Mouse (Mus musculus) intestine, postnatal 0 days (tissue): ENCODE measurements at regions not wholly inside any gene's neighbourhood (a gene's known extent, or its start where the extent isn't known, plus 50 kb on each side); places are given as distances from the start of the nearest gene placed in this dataset.

Source experiments
- ATAC-seq: fragments of 200-750 bp; cut with Nextera tagmentation; 2 replicates; pipeline ENCODE4 v1.8.0; 2017; ENCODE audit warnings: mild to moderate bottlenecking, moderate TSS enrichment, moderate library complexity
- H3K27ac ChIP-seq: fragments of 300-500 bp; sonication (generic); 2 replicates; pipeline ENCODE4 v1.5.1; 2014; ENCODE audit warnings: mild to moderate bottlenecking, low read depth, low read length, moderate library complexity
- H3K27me3 ChIP-seq: fragments of 300-500 bp; sonication (generic); replicated peaks from 2 replicates; pipeline ENCODE4 v1.6.1; 2014; ENCODE audit warnings: low read length, mixed read lengths; ENCODE audit not compliant: control insufficient read depth, insufficient read depth
- H3K36me3 ChIP-seq: fragments of 300-500 bp; sonication (generic); 2 replicates; pipeline ENCODE4 v1.6.1; 2014; ENCODE audit warnings: mild to moderate bottlenecking, moderate library complexity; ENCODE audit not compliant: control insufficient read depth, insufficient read depth
- H3K4me1 ChIP-seq: fragments of 300-500 bp; sonication (generic); replicated peaks from 2 replicates; pipeline ENCODE4 v1.6.1; 2014; ENCODE audit warnings: antibody characterized with exemption, low read length, mixed read lengths; ENCODE audit not compliant: control insufficient read depth, insufficient read depth
- H3K4me2 ChIP-seq: fragments of 300-500 bp; sonication (generic); replicated peaks from 2 replicates; pipeline ENCODE4 v1.6.1; 2014; ENCODE audit warnings: low read depth, mild to moderate bottlenecking, moderate library complexity
- H3K4me3 ChIP-seq: fragments of 300-500 bp; sonication (generic); 2 replicates; pipeline ENCODE4 v1.5.1; 2014; ENCODE audit warnings: low read depth, low read length
- H3K9ac ChIP-seq: fragments of 300-500 bp; sonication (generic); 2 replicates; pipeline ENCODE4 v1.6.1; 2014; ENCODE audit warnings: mild to moderate bottlenecking, low read depth, low read length
- H3K9me3 ChIP-seq: fragments of 300-500 bp; sonication (generic); 2 replicates; pipeline ENCODE4 v1.6.1; 2016; ENCODE audit warnings: mixed run types; ENCODE audit not compliant: control insufficient read depth
- CTCF ChIP-seq: sonication (generic); IDR thresholded peaks from 2 replicates; pipeline ENCODE4 v1.5.1; 2016; ENCODE audit warnings: low read depth, mild to moderate bottlenecking, control low read depth, antibody characterized with exemption, moderate library complexity
- WGBS: fragments of 180-500 bp; shearing (Covaris S2); extraction: QIAGEN DNeasy Blood & Tissue Kit; methylation state at CpG from one replicate; pipeline ENCODE4 v1.1.7; 2014; 5-methylcytosine and 5-hydroxymethylcytosine counted together

GRCm38 (mm10) chr6:78599751-78600150 is 131.1 kb upstream of the Reg3g start:
- H3K4me2 ChIP-seq: no peak overlapping the region

GRCm38 (mm10) chr6:78570000-78570597 is 101.4 kb upstream of the Reg3g start:
- no peak overlapping the region for H3K4me3 ChIP-seq
- no peaks in the 10 kb centered on the region for H3K4me1 ChIP-seq
- H3K4me2 ChIP-seq: no peak overlapping the region
- H3K27me3 ChIP-seq: no peaks in the 10 kb centered on the region
- H3K9ac ChIP-seq: no peak overlapping the region
- TF ChIP-seq CTCF: no peak
- 86% methylated on average over 4 of the region's 4 CpGs for WGBS
- no peak overlapping the region for H3K27ac ChIP-seq
- ATAC-seq: no peak
- H3K9me3 ChIP-seq: no peaks in the 10 kb centered on the region
- H3K36me3 ChIP-seq: no peaks in the 10 kb centered on the region

More at GRCm38 (mm10) chr6:78599751-78600150, 131.1 kb upstream of the Reg3g start:
- 89% methylated on average over 4 of the region's 4 CpGs for WGBS
- no peaks in the 10 kb centered on the region for H3K4me1 ChIP-seq
- ATAC-seq: no peak
- no peak for TF ChIP-seq CTCF
- H3K4me3 ChIP-seq: no peak overlapping the region
- H3K27me3 ChIP-seq: no peaks in the 10 kb centered on the region
- H3K9ac ChIP-seq: no peak overlapping the region
- no peaks in the 10 kb centered on the region for H3K36me3 ChIP-seq
- H3K9me3 ChIP-seq: no peaks in the 10 kb centered on the region
- H3K27ac ChIP-seq: no peak overlapping the region

- no peaks in the 10 kb centered on the region for H3K27me3 ChIP-seq
- no peak overlapping the region for H3K27ac ChIP-seq
- H3K4me2 ChIP-seq: no peak overlapping the region
- TF ChIP-seq CTCF: no peak
- H3K9ac ChIP-seq: no peak overlapping the region
- no peak for ATAC-seq
- no peak overlapping the region for H3K4me3 ChIP-seq
- no peaks in the 10 kb centered on the region for H3K36me3 ChIP-seq
- no peaks in the 10 kb centered on the region for H3K9me3 ChIP-seq
- 55% methylated on average over 11 of the region's 11 CpGs for WGBS
- no peaks in the 10 kb centered on the region for H3K4me1 ChIP-seq
Observed at GRCm38 (mm10) chr6:78553008-78553698, 84.5 kb upstream of the Reg3g start.

DNA sequence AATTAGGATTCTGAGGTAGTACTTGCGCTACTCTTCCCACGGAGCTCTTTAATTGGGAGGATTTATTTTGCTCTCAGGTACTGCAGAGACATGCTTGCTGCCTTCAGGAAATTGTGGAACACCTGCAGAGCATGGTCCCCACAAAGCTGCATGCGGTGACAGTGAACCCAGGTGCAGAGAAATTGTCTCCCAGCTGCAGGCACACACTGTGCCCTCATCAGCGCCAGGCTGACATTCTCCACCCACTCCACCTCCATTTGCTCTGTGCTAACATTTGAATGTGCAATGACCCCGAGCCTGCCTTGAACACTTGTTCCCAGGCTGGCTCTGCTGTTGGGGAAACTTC is 83.7 kb upstream of the Reg3g start:
- Histone ChIP-seq H3K36me3 (no peaks in the 10 kb centered on the region), H3K9me3 (no peaks in the 10 kb centered on the region), H3K27ac (no peak overlapping the region), H3K9ac (no peak overlapping the region), H3K4me2 (no peak overlapping the region), H3K4me3 (no peak overlapping the region), H3K4me1 (no peaks in the 10 kb centered on the region), H3K27me3 (no peaks in the 10 kb centered on the region)
- no peak for ATAC-seq
- WGBS: 56% methylated on average over 5 of the region's 5 CpGs
- no peak for TF ChIP-seq CTCF

DNA sequence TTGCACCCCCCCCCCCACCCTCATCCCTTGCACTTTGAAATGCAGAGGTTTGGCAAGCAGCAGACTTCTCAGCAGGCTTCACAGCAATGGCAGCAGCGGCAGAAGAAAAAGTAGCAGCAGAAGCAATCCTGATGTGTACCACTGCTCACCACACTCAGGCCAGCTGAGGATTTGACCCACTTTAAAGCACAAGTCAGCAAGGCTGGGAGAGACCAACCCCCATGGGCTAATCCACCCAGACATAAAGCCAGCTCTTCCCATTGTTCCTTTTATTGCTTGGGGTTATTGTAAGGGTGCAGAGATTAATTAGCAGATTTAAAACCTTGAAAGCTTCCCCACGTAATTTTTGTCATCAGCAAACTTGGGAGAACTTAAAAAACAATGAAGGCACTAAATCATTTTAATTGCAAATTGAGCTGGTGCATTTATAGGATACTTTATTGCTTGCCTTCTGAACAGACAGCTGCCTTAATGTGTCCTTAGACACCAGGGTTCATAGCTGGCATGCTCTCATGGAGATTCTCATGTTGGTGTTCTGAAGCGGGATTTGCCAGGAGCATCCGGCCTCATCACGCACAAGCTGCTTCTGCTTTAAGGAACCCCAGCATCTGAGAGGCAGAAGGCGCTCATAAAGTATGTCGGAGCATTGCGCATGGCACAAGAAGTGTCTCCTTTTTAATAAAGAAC is 83.1 kb upstream of the Reg3g start:
- H3K9ac ChIP-seq: no peak overlapping the region
- H3K4me3 ChIP-seq: no peak overlapping the region
- H3K9me3 ChIP-seq: no peaks in the 10 kb centered on the region
- no peaks in the 10 kb centered on the region for H3K4me1 ChIP-seq
- WGBS: 69% methylated on average over 8 of the region's 8 CpGs
- no peak overlapping the region for H3K4me2 ChIP-seq
- no peaks in the 10 kb centered on the region for H3K27me3 ChIP-seq
- no peak overlapping the region for H3K27ac ChIP-seq
- H3K36me3 ChIP-seq: no peaks in the 10 kb centered on the region
- ATAC-seq: no peak
- no peak for TF ChIP-seq CTCF

- no peak for TF ChIP-seq CTCF
- Histone ChIP-seq H3K4me1 (no peaks in the 10 kb centered on the region), H3K36me3 (no peaks in the 10 kb centered on the region), H3K4me3 (no peak overlapping the region), H3K9ac (no peak overlapping the region), H3K27me3 (no peaks in the 10 kb centered on the region), H3K9me3 (no peaks in the 10 kb centered on the region), H3K27ac (no peak overlapping the region), H3K4me2 (no peak overlapping the region)
- WGBS: 75% methylated on average over 4 of the region's 4 CpGs
- ATAC-seq: no peak
Observed at GRCm38 (mm10) chr6:78548476-78548875, 79.8 kb upstream of the Reg3g start.
